Mouse (Mus musculus): ENCODE measurements around the gene Setd7. TPM values are rescaled to one million over a fixed set of nuclear protein-coding genes. Genes with fewer than 3 reads are reported as not detected.

Setd7 gene
- polyA plus RNA-seq, 1 experiment = 46.0 TPM

DNA sequence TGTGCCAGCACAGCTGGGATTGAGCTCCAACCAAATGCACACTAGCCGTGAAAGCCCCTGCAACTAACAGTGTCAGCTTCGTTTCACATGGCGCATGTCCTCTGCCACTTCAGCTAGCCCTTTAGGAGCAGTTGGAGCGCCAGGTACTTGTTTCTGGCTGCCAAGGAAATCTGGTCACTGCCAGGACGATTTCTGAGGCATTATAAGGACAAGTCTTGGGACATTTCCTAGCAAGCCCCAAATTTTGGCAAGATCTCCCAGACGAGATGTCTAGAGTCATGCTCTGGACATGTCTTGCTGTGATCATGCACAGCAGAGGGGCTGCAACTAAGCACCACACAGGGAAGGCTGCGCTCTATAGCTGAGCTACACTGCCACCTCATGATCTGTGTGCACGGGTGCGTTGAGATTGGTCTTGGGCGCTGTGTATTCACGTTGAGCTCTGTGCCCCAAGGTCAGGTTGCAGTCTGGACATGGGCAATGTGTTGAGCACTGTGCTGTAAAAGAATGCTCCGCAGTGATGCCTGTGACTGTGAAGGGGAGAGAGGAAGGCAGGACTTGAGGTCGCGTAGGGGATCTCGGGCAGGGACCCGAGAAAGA, 35.4 kb downstream of the Setd7 start:
- Histone ChIP-seq H3K27ac (ENCODE audit: insufficient read depth, low read length) (no peak overlapping the region), H3K4me3 (ENCODE audit: insufficient read depth, low read length) (no peak overlapping the region), H3K4me1 (ENCODE audit: control insufficient read depth, insufficient read depth, low read length) (no peaks in the 10 kb centered on the region)
- TF ChIP-seq CTCF (IDR thresholded peaks at IDR 0.05; ENCODE audit: borderline replicate concordance, insufficient read depth, low read length) = no peak
- no peak for TF ChIP-seq POLR2A (IDR thresholded peaks at IDR 0.05; ENCODE audit: low read depth, low read length)

DNA sequence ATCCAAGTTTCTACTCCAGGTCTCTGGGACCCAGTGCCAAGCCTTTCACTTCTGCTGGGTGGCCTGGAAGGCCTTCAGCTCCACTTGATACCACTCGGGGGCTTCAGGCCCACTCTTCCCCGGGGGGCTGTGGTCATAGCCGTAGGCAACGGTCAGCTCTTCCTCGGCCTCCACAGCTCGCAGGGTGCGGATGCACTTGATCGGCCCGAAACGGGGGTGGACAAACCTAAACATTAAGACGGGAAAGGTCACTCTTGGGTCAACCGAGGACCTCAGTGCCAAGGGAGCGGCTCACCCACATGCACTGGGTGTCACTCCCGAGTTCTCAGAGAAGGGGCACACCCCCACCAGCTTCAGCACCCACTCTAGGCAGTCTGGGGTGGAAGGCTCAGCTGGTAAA, 39.4 kb downstream of the Setd7 start:
- no peaks in the 10 kb centered on the region for H3K4me1 ChIP-seq (ENCODE audit: control insufficient read depth, insufficient read depth, low read length)
- H3K27ac ChIP-seq (ENCODE audit: insufficient read depth, low read length) = no peak overlapping the region
- TF ChIP-seq CTCF (IDR thresholded peaks at IDR 0.05; ENCODE audit: borderline replicate concordance, insufficient read depth, low read length) (no peak), POLR2A (IDR thresholded peaks at IDR 0.05; ENCODE audit: low read depth, low read length) (no peak)
- no peak overlapping the region for H3K4me3 ChIP-seq (ENCODE audit: insufficient read depth, low read length)

DNA sequence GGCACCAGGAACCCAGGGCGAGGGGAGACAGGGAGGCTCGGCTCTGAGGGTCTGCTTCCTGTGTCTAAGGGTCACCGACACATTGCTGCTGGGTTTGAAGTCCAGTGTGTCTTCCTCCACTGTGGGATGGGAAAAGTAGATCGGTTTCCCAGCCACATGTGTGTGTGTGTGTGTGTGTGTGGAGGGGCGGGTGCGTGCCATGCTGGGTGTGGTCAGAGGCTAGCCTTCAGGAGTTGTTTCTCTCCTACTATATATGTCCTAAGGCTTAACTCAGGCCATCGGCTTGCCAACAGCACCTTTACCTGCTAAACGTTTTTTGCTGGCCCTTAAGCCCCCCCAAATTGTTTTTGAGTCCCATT, 41.9 kb downstream of the Setd7 start:
- H3K27ac ChIP-seq (ENCODE audit: insufficient read depth, low read length) = no peak overlapping the region
- TF ChIP-seq CTCF (IDR thresholded peaks at IDR 0.05; ENCODE audit: borderline replicate concordance, insufficient read depth, low read length) (no peak), POLR2A (IDR thresholded peaks at IDR 0.05; ENCODE audit: low read depth, low read length) (no peak)
- no peaks in the 10 kb centered on the region for H3K4me1 ChIP-seq (ENCODE audit: control insufficient read depth, insufficient read depth, low read length)
- no peak overlapping the region for H3K4me3 ChIP-seq (ENCODE audit: insufficient read depth, low read length)

DNA sequence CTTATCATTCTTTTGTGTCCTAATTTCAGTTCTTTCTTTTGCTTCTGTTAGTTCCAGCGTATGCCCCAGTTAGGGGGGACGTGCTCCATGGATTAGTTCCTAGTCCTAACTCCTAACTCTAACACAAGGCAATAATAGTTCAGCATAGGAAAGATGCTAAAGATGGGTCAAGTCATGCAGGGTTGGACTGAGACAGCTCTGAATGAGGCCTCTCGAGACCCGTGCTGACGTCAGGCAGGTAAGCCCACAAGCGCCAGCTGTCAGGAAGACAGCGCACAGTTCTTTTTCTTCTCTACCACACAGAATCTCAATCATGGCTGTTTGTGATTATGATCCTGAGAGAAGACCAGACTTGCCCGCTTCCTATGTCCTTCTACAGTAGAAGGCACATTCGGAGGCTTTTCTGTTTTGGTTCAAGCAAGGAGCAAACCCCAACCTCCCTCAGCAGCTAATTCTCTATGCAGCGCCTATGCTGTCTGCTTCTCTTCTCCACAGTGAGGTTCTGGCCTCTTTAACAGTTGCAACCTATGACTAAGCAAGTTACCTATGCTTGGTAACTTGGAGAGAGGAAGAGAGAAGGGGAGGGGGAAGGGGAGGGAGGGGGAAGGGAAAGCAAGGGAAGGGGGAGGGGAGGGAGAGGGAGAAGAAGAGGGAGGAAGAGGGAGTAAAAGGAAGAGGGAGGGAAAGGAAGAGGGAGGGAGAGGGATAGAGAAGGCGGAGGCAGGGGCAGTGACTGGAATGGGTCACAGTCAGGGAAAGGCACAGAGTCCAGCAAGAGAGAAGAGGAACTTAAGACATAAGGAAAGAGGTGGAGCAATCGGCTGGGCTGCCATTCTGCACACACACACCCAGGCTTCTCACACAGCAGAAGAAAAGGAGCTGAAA, 42.6 kb downstream of the Setd7 start:
- TF ChIP-seq POLR2A (IDR thresholded peaks at IDR 0.05; ENCODE audit: low read depth, low read length) = no peak
- no peak for TF ChIP-seq CTCF (IDR thresholded peaks at IDR 0.05; ENCODE audit: borderline replicate concordance, insufficient read depth, low read length)
- Histone ChIP-seq H3K4me3 (ENCODE audit: insufficient read depth, low read length) (no peak overlapping the region), H3K27ac (ENCODE audit: insufficient read depth, low read length) (no peak overlapping the region), H3K4me1 (ENCODE audit: control insufficient read depth, insufficient read depth, low read length) (no peaks in the 10 kb centered on the region)

DNA sequence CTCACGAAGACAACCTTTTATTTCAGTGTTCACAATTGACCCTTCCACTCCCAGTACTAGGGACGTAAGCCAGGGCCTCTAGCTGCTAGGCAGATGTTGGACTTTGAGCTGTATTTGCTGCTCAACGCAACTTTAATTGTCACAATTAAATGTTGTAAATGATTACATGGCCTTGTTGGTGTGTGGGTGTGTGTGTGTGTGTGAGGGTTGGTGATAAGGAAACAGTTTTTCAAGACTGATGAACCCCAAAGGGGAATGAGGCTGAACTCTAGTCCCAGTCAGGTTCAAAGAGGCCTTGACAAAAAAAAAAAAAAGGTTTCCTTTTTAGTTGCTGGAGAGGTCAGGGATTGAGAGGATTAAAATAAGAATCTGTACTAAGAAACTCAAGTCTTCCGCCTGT, 43.2 kb downstream of the Setd7 start:
- TF ChIP-seq CTCF (IDR thresholded peaks at IDR 0.05; ENCODE audit: borderline replicate concordance, insufficient read depth, low read length) = no peak
- no peak for TF ChIP-seq POLR2A (IDR thresholded peaks at IDR 0.05; ENCODE audit: low read depth, low read length)
- Histone ChIP-seq H3K4me3 (ENCODE audit: insufficient read depth, low read length) (no peak overlapping the region), H3K4me1 (ENCODE audit: control insufficient read depth, insufficient read depth, low read length) (no peaks in the 10 kb centered on the region), H3K27ac (ENCODE audit: insufficient read depth, low read length) (no peak overlapping the region)

DNA sequence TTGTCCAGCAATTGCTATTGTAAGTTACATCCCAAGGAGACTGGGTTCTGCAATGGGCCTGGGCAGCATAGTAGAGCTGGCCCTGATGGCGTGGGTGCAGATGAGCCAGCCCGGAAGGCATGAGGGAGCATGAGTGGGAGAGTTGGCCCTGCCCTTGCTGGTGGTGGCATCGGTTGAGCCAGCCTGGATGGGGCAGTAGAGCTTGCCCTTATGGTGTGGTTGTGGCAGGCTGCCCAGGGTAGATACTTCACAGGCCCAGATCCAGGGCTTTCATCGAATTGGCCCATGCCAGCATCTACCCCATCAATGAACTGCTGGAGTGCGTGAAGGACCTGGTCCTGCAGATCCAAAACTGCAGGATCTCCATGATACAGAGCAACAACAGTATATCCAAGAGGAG, 48.7 kb downstream of the Setd7 start:
- Histone ChIP-seq H3K27ac (ENCODE audit: insufficient read depth, low read length) (no peak overlapping the region), H3K4me1 (ENCODE audit: control insufficient read depth, insufficient read depth, low read length) (no peaks in the 10 kb centered on the region), H3K4me3 (ENCODE audit: insufficient read depth, low read length) (no peak overlapping the region)
- TF ChIP-seq POLR2A (IDR thresholded peaks at IDR 0.05; ENCODE audit: low read depth, low read length) (no peak), CTCF (IDR thresholded peaks at IDR 0.05; ENCODE audit: borderline replicate concordance, insufficient read depth, low read length) (no peak)

DNA sequence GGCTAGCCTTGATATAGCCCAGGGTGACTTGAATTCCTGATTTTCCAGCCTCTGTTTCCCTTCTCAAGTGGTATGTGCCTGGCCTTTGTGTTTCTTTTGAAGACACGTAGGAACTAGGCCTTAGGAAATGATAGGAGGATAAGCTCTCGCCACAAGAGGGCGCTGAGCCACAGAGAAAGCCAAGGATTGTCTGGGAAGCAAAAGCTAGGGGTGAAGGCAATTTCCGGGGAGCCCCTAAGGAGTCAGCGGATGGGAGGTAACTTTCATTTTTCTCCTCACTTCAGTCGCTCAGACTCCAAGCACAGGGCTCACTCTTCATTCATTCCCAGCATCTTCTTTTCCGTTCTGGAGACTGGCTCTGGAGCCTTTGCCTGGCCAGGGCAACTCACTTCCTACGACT, 49.8 kb downstream of the Setd7 start:
- no peak overlapping the region for H3K27ac ChIP-seq (ENCODE audit: insufficient read depth, low read length)
- peak; percentile 79; the same call in 1 of the 2 replicates for TF ChIP-seq CTCF (IDR thresholded peaks at IDR 0.05; ENCODE audit: borderline replicate concordance, insufficient read depth, low read length)
- no peak for TF ChIP-seq POLR2A (IDR thresholded peaks at IDR 0.05; ENCODE audit: low read depth, low read length)
- no peaks in the 10 kb centered on the region for H3K4me1 ChIP-seq (ENCODE audit: control insufficient read depth, insufficient read depth, low read length)
- no peak overlapping the region for H3K4me3 ChIP-seq (ENCODE audit: insufficient read depth, low read length)

DNA sequence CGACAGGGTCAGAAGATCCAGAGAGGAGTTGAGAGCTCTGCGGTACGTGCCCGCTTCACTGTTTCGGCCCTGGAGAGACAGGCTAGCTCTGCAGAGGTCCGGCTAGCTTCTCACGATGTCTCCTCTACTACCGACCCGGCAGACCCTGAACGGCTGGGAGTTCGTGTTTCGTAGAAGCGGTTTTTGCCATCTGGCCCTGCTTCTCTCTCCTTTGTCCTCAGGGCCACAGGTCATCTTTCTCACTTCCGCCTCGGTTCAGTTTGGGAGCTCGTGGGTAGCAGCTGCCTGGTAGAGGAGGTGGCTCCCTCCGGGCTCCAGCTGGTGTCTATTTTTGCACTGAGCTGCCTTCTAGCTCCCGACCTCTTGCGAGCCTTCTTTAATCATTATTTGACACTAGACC, 55.2 kb downstream of the Setd7 start:
- TF ChIP-seq POLR2A (IDR thresholded peaks at IDR 0.05; ENCODE audit: low read depth, low read length) = no peak
- no peak for TF ChIP-seq CTCF (IDR thresholded peaks at IDR 0.05; ENCODE audit: borderline replicate concordance, insufficient read depth, low read length)
- Histone ChIP-seq H3K4me3 (ENCODE audit: insufficient read depth, low read length) (no peak overlapping the region), H3K27ac (ENCODE audit: insufficient read depth, low read length) (no peak overlapping the region), H3K4me1 (ENCODE audit: control insufficient read depth, insufficient read depth, low read length) (no peaks in the 10 kb centered on the region)

DNA sequence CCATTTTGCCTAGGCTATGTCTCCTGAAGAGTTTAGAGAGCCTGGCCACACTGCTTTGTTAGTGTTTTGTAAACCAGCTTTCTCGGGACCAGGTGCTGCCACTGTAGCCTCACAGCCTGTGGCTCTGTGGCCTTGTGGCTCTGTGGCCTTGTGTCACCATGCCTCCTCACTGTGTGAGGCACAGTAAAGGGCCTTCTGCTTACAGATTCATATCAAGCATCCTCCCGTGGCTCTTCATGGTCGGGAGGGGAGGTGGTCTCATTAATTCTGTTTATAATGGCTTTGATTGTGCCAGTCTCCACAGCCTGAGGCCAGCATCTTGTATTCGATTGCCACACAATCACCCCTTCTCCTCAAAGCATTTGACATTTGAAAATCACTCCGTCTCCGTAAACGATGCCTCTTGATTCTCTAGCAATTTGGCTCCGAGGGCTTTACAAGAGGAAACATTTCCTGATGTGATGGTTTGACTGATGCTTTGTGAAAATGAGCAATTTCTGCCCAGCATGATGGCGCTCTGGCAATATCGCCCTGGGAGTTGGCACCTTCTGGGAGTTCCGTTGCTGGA, 56.2 kb downstream of the Setd7 start:
- no peak for TF ChIP-seq CTCF (IDR thresholded peaks at IDR 0.05; ENCODE audit: borderline replicate concordance, insufficient read depth, low read length)

DNA sequence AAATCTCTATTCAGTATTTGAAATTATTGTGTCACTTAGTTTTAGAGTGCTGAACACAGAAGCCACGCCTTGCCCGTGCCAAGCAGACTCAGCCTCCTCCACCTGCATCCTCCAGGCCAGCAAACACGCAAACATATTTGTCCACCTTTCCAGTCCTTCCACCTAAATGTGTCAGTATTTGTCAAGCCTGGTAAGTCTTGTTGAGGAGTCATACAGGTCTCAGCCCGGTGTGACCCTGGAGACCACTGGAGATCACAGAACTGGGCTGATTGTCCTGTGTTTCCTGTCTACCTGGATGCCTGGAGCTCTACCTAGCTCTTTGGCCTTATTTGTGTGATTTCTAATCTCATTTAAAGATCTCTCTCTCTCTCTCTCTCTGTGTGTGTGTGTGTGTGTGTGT, 60.8 kb downstream of the Setd7 start:
- Histone ChIP-seq H3K4me1 (ENCODE audit: control insufficient read depth, insufficient read depth, low read length) (no peaks in the 10 kb centered on the region), H3K4me3 (ENCODE audit: insufficient read depth, low read length) (no peak overlapping the region), H3K27ac (ENCODE audit: insufficient read depth, low read length) (no peak overlapping the region)
- TF ChIP-seq POLR2A (IDR thresholded peaks at IDR 0.05; ENCODE audit: low read depth, low read length) = no peak
- no peak for TF ChIP-seq CTCF (IDR thresholded peaks at IDR 0.05; ENCODE audit: borderline replicate concordance, insufficient read depth, low read length)

More for the DNA sequence above, 56.2 kb downstream of the Setd7 start:
- Histone ChIP-seq H3K4me3 (ENCODE audit: insufficient read depth, low read length) (no peak overlapping the region), H3K27ac (ENCODE audit: insufficient read depth, low read length) (no peak overlapping the region), H3K4me1 (ENCODE audit: control insufficient read depth, insufficient read depth, low read length) (no peaks in the 10 kb centered on the region)
